Mouse (Mus musculus) retina, postnatal 7 days (tissue): ENCODE measurements around the gene Ap2a1.

ENCODE experiments used
- DNase-seq: peaks from one replicate; pipeline ENCODE4 v3.0.0-alpha.2; 2012; ENCODE audit warnings: low read depth, low spot score

Ap2a1 gene

DNA sequence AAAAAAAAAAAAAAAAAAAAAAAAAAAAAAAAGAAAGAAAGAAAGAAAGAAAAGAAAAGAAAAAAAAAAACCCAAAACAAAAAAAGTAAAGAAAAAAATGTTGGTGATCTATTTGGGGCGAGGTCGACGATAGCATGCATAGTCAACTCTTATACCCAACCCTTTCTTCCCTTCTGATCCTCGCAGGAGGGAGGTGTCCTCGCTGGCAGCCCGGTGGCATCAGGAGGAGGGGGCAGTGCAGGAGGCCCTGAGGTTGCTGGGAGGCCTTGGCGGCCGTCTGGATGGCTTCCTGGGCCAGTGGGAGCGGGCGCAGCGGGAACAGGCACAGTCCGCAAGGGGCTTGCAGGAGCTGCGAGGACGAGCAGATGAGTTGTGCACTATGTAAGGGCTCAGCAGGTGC, 24.3 kb upstream of the Ap2a1 start:
- DNase-seq: no peak

- peak; percentile 64 for DNase-seq
Measured at GRCm38 (mm10) chr7:44952611-44953306, 23.5 kb upstream of the Ap2a1 start.

GRCm38 (mm10) chr7:44951960-44952359, 22.7 kb upstream of the Ap2a1 start:
- DNase-seq: no peak

GRCm38 (mm10) chr7:44949922-44950321, 20.6 kb upstream of the Ap2a1 start:
- DNase-seq: no peak

DNA sequence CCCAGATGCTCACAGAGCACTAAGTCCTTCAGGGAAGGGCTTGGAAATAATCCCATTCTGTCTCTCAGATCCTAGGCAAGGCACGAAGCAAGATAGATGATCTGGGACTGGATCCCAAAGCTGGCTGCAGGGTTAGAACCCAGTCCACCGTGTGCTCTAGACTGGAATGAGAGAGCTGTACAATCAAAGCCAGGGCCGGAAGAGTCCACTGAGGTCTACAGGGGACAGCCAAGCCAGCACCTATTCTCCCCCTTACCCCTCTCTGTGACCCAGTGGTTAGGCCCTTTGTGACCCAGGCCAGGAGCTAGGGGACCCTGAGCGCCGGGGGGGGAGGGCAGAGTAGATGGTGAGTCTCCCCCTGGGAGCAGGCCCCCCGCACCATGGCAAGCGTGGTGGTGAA, 13.6 kb upstream of the Ap2a1 start, which contains the start of gene Tsks:
Tsks (plus strand) TSS at position 301 of the 400 bp plus-strand sequence.
- no peak for DNase-seq

DNA sequence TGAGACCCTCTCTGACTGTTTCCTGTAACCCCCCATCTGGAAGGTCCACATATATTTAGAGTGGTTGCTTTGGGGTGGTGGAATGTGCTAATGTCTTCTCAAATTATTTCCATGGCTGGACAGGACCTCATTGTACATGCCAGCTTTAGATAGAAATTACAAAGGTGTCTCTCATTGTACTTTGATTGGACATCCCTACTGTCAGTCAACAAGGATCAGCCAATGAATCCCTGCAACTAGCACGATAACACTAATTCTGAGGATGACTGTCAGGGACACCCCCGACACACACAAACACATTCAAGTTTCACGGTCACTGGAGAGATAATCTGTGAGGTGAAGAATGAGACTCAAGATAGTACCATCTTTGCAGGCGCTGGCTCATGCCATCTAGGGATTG, 9.4 kb upstream of the Ap2a1 start:
- no peak for DNase-seq

- DNase-seq: no peak
Measured at GRCm38 (mm10) chr7:44928570-44928969, 726 bp downstream of the Ap2a1 start.

- DNase-seq: no peak
Measured at GRCm38 (mm10) chr7:44925468-44925867, 3.8 kb downstream of the Ap2a1 start.

- no peak for DNase-seq
Measured at GRCm38 (mm10) chr7:44922530-44922929, 6.8 kb downstream of the Ap2a1 start.

- DNase-seq: no peak
Measured at GRCm38 (mm10) chr7:44919127-44919526, 10.2 kb downstream of the Ap2a1 start.

DNA sequence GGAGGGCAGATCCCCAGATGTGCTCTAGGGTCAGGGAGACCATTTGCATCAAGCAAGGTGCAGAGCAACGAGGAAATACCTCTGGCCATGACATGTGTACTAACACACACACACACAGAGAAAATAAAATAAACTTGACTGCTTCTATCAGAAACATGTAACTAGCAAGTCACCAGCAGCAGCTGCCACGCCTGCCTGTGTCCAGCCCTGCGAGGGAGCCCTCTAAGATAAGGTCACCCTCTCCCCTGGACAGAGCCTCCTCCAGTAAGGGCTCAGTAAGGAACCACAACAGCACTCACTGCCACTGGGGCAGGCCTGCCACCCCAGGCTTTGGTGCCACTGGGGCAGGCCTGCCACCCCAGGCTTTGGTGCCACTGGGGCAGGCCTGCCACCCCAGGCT, 11.1 kb downstream of the Ap2a1 start:
- no peak for DNase-seq

DNA sequence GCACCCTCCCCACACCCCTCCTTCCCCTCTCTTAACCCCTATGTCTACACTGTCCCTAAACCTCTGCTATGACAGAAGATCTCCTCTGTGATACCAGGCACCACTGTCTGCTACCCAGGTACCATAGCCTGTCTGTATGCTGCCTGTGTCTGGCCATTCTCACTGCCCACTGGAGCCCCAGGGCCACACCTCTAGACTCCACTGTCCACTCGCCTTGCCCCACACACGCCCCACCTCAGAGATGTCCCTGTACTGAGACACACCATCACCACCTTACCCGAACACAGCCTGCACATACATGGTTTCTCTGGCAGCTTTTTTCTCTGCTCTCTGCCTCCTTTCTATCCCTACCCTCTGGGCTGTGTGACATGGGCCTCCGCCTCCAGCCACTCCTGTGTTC, 12.4 kb downstream of the Ap2a1 start:
- no peak for DNase-seq

DNA sequence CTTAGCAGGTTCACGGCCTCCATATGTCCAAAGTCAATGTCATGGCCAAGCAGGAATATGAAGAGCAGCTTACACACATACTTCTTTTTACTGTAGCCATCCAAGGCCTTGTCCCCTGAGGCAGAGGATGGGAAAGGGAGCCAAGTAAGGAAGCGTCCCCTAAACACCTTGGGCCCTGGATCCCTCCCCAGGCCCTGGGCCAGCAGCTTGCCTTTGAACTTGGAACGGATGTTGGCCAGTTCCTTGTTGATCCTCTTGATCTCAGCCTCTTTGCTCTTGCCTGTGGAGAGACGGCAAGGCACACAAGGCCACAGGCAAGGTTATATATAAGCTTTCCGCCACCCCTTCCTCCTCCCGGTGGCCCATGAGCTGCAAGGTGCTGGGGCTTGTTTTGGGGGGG, 13.1 kb downstream of the Ap2a1 start:
- DNase-seq: no peak

DNA sequence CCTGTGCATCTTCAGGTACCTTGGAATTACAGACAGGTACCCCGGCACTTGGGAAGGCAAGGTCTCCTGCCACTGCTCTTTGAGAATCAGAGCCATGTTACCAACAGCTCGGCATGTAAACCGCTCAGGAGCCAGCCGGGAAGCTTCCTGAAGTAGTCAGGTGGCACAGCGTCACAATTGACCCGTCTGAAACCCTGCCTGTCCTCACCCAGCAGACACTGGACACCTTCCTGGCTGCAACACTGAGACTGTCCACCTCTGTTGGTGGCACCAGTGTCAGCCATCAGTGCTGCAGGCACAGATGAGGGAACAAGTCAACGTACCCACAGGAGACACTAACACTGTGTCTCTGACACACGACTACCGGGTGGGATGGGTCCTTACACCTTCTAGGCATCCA, 14.0 kb downstream of the Ap2a1 start:
- no peak for DNase-seq

DNA sequence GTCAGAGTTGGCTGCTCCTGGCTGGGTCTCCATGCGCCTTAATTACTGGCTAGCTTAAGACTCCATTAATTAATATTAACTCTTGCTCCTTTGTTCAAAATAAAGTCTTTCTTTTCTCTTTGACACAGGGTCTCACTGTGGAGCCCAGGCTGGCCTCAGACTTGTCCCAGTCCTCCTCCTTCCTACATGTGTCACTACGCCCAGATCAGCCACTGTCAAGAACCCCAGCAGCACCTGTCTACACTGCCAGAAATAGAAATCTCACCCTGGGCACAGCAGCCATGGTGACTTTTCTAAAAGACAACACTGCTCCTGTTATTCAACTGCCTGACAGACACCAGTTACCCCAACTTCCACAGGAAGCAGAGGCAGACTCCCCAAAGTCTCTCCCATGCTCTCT, 14.9 kb downstream of the Ap2a1 start:
- no peak for DNase-seq

DNA sequence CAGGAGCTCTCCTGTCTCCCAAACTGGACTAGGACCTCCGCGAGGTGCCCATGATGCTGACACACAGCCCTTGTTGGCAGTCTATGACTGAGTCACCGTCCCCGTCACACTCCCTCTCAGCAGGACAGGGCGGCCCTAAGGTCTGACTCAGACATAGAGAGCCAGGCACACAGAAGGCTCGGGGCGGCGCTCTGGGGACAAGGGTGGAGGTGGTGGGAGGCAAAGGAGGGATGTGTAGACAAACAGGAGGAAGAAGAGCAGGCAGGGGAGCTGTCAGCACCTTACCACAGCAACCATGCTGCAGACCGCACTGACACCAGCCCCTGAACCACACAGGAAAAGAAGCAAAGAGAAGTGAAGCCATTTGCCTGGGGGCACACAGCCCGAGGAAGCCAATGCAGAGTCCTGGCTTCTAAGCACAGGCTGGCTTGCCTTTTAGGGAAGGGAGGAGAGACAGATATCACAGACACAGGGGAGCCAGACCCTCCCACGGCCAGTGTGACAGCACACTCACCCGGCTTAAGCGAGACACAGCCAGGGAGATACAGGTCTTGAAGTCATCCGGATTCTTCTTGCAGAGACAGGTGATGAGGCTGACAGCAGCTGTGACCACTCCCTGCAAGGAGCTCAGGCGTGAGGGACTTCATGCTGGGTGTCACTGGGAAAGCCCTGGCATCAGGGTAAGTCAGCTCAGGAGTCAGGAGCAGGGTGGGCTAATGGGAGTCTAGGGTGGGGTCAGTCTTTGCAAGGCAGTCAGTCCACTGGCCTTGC, 20.4 kb downstream of the Ap2a1 start:
- DNase-seq: no peak

GRCm38 (mm10) chr7:44905430-44905829, 23.9 kb downstream of the Ap2a1 start:
- no peak for DNase-seq

DNA sequence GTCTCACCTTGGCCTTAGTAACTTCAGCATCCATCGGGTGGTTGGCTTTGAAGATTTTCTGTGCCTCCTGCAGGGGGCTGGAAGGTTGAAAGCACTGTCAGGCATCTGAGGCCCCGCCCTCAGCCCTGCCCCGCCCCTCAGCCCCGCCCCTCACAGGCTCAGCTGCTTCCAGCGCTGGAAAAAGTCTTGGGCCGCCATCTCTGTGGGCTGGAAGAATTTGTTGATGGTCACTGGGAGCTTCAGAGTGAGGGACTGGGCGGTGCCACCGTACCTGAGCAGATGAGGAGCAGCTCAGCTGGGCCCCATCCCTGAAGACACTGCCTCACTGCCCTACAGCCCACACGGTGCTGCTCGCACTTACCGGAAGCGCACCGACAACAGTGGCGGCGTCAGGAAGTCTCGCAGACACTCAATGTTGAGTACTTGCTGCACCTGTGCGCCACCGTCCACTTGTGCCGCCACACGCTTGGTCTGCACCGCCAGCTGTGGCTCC, 28.0 kb downstream of the Ap2a1 start:
- DNase-seq: peak; percentile 43

- no peak for DNase-seq
Measured at GRCm38 (mm10) chr7:44900632-44901031, 28.7 kb downstream of the Ap2a1 start.

DNA sequence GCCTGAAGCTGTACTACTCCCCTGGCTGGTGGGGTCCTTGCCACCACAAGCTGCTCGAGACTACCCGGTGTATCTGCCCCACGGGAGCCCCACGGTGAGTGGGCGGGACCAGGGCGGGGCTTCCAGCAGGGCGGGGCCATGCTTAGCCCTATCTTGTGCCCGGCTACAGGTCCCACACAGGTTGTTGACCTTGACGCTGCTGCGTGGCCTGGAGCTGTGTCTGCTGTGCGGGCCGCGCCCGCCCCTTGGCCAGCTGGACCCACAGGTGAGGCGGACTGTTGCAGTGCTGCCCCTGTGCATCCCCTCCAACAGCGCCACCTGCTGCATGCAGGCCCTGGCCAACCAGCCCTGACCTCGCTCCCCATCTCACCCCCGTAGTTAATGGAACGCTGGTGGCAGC, 30.7 kb downstream of the Ap2a1 start:
- no peak for DNase-seq

DNA sequence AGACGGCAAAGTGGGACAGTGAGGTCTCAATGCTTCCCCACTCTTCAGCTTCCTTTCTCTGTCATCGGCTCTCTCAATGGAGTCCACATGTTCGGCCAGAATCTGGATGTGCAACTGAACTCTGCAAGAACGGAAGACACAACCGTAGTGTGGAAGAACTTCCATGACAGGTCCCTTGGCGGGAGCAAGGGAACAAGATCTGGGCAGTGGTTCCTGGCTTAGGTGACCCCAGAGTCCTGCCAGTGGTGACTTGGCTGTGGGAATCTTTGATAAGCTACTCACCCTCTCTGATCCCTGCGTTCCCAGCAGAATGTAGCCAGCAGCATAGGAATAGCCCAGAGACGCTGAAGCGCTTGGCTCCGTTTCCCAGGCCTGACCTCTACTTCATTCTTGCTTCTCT, 32.8 kb downstream of the Ap2a1 start:
- no peak for DNase-seq

- peak; percentile 93 for DNase-seq
Measured at GRCm38 (mm10) chr7:44895593-44896434, 33.5 kb downstream of the Ap2a1 start, which contains the start of gene Fuz. Gene Fuz, plus strand, starts transcription at chr7:44896079.
